Mouse (Mus musculus) cerebellum, postnatal 25 days (tissue): ENCODE data around the gene Olfr31.

Experiments
- DNase-seq, 2 experiments: peaks; one replicate each; pipeline ENCODE4 v3.0.0; 2021; ENCODE audit warnings: mixed read lengths in 2 of 2

The Olfr31 gene

DNA sequence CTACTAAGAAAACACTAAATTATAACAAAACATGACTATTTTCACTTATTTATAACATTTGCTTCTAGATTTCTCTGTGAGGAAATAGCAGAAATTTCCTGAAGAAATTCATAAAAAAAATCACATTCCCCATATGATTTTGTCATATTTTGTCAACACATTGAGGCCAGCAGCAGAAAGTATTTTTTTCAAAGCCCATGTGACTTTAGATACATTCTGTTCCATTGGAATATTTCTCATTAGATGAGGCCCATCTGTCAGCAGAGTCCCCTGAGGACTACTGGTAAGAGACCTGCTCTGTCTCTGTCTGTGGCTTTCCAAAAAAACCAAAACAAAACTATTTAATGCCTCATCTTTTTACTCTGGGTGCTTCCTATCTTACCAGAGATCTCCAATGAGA, at the start of gene Olfr31:
TSS of gene Olfr31 (plus strand) at position 301 of the 400 bp plus-strand sequence.
- DNase-seq, result no peak

DNA sequence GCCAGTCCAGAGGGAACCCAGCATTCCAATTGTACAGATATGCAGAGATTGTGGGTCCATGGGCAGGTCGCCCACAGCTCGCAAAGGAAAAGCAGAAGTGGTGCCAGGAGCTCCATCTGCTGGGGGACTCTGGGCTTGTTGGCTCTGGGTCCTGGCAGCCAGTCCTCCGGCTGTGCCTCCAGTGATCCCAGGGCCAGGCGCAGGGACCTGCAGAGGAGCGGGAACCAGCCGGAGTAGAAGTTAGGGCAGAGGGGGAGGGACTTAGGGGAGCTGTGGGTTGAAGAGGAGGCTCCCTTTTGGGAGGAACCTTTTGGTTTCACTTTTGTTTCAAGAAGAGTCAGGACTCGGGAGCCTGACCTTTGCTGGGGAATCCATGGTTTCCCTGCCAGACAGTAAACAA, 28.2 kb upstream of the Olfr31 start:
- peak; percentile 45 to 65 for DNase-seq

DNA sequence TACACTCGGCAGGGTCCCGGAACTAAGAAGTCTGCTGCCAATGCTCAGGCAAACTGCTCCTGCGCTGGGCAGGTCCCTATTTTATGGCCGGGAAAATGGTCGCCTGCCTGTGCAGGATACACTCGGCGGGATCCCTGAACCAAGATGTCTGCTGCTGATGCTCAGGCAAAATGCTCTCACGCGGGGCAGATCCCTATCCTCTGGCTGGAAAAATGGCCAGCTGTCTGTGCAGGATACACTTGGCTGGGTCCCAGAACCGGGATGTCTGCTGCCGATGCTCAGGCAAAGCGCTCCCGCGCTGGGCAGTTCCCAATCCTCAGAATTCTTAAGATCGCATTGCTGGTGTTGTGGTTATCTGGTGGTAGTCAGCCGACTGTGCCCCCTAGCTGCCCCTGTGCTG, 13.7 kb upstream of the Olfr31 start:
- peak; percentile 65 to 71 for DNase-seq

DNA sequence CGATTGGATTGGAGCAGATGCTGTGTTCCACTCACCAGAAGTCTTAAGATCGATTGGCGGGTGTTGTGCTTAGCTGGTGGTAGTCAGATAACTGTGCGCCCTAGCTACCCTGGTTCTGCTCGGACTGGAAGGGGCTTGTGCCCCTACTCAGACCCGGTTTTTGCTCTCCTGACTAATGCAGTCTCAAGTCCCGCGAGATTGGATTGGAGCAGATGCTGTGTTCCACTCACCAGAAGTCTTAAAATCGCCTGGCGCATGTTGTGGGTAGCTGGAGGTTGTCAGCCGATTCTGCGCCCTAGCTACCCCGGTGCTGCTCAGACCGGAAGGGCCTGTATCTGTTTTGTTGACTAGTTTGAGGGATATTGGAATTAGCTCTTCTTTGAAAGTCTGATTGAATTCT, 13.2 kb upstream of the Olfr31 start:
- peak in 1 of 2 experiments; percentile 30 for DNase-seq

DNA sequence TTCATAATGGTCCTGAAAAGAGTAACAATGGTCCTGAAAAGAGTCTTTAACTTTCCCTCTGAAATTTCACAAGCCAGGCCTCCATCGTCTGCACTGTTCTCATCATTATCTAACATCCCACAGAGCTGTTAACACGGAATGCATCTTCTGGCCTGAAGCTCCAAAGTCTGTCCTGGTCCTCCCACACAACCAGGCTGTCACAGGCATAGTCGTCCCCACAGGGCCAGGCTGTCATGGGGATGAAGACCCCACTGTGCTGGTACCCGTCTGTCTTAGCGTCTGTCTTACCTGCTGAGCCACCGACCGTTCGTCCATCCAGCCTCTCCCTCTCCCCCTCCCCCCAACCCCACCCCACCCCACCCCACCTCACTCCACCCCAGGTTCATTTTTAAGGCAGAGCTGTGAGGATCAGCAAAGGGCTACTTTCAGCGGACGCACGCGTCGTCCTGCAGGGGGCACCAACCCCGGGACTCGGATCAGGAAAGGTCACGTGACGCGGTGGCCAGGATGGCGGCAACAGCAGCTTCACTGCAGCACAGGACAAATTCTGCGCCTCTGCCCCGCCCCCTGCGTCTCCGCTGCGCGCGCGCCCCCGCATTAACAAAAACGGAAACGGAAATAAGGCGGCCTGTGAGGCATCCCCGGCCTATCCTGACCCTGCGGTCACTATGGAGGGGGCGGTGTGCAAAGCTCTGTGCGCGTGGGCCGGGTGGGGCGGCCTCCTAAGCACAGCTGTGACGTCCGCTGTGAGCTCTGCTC, 22.7 kb downstream of the Olfr31 start:
- peak; percentile 88 to 94 for DNase-seq

DNA sequence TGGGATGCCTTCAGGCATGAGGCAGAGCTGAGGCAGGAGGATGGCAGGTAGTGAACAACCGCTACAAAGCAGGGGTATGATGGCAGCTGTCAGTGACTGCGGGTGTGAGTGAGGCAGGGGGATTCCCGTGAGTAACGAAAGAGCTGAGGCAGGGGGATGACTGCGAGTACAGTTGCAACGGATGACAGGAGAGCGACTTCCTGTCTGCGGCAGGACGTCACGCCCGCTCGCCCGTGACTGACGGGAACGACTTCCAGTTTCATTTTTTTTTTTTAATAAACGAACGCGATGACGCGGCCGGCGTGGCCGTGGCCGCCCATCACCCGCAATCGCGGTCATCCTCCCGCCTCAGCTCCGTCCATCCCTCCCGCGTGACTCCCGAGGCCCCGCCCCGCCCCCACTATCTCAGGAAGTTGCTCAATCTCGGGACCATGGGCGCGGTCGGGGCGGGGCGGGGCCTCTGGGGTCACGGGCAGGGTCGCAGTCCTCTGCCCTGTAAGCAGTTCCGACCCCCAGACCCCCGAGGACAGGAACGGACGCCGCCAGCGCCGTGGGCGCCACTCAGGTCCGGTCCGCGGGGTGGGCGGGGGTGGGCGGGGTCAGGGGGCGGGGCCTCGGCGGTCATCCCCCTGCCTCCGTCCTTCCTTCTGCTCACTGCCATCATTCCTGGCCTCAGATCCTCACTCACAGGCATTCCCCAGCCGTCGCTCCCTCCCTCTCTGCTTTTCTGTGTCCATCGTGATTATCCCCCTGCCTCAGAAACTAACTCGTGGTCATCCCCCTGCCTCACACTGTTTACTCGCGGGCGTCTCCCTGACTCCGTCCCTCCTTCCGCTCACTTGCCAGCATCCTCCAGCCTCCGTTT, 23.6 kb downstream of the Olfr31 start, which contains the start of gene Il3ra:
TSS of gene Il3ra (plus strand) at position 328 of the 865 bp plus-strand sequence.
- peak; percentile 70 to 83 for DNase-seq

DNA sequence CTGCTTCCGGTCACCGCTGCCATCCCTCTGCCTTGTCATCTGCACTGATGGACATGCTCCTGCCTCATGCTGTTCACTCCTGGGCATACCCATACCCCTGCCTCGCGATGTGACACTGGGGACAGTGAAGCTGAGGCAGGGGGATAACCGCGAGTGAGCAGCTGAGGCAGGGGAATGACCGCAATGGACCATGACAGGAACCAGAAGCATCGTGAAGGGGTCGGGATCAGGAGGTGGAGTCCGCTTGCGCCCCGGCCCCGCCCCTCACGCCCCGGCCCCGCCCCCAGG, 24.1 kb downstream of the Olfr31 start:
- no peak for DNase-seq

DNA sequence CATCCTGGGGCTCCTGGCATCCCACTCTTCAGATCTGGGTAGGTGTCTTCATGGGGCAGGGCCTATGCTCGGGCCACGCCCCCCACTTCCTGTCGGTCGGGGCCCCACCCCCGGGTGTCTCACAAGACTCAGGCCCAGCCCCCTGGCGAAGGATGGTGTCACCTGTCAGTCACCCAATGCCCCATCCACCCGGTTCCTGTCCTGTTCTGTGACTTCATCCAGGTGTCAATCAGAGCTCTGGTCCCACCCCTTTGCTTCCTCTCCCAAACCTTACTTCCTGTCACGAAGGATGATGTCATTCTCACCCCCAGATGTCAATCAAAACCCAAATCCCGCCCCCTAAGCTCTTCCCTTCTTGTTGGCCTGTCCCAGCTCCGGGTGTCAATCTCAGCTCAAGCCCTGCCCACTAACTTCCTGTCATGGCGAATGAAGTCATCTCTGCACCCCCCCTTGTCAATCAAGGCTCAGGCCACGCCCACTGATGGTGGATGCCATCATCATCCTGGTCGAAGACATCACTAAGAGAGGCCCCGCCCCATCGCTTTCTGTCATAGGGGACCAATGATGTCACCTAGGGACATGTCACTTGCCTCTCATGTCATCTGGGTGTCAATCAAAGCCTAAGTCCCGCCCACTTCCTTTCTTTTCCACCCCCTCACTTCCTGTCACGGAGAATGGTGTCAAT, 24.7 kb downstream of the Olfr31 start:
- peak; percentile 26 to 43 for DNase-seq

DNA sequence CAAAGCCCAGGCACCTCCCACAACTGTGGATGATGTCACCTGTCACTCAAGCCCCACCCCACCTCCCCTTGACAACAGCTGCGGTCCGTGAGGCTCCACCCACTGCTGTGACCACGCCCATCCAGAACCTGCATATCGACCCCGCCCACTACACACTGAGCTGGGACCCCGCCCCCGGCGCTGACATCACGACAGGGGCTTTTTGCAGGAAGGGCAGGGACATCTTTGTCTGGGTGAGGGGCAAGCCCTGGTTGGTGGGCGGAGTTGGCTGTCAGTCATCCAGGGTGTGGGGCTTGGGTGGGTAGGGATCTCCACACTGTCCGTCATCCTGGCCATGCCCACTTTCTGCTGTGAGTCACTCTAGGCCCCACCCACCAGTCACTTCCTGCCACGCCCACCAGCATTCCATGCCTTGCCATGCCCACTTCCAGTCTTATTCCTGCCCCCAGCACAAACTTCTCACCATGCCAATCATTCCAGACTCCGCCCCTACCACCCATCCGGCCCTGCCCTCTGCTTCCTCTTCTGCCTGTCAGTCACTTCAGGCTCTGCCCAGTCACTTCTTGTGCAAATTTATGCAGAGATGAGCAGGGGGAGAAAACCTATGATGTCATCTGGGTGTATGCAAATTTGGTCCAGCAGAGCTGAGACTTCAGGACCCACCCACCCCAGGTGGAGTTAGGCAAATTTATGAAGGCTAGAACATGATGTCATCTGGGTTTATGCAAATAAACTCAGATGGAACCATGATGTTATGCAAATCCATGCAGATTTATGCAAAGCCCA, 25.4 kb downstream of the Olfr31 start:
- peak; percentile 14 to 44 for DNase-seq

DNA sequence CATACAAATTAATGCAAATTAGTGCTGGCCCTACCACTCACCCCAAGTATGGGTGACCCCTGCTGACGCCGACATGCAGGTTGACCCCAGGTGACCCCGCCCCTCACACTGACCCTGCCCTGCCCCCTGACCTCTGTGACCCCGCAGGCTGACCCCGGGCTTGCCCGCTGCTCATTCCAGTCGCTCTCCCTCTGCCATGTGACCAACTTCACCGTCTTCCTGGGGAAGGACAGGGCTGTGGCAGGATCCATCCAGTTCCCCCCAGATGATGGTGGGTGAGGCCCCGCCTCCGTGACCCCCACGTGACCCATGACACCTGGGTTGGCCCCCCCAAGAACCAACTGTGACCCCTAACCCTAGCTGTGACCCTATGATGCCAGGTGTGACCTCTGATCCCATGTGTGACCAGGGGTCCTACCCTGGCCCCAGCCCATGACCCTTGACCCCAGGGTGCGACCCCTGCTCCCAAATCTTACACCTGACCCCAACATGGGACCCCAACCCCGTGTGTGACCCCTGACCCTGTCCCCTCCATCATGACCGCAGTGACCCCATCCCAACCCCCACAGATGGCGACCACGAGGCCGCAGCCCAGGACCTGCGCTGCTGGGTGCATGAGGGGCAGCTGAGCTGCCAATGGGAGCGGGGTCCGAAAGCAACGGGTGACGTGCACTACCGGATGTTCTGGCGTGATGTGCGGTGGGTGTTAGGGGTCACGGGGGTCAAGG, 26.2 kb downstream of the Olfr31 start:
- DNase-seq, result peak; percentile 11 to 30

DNA sequence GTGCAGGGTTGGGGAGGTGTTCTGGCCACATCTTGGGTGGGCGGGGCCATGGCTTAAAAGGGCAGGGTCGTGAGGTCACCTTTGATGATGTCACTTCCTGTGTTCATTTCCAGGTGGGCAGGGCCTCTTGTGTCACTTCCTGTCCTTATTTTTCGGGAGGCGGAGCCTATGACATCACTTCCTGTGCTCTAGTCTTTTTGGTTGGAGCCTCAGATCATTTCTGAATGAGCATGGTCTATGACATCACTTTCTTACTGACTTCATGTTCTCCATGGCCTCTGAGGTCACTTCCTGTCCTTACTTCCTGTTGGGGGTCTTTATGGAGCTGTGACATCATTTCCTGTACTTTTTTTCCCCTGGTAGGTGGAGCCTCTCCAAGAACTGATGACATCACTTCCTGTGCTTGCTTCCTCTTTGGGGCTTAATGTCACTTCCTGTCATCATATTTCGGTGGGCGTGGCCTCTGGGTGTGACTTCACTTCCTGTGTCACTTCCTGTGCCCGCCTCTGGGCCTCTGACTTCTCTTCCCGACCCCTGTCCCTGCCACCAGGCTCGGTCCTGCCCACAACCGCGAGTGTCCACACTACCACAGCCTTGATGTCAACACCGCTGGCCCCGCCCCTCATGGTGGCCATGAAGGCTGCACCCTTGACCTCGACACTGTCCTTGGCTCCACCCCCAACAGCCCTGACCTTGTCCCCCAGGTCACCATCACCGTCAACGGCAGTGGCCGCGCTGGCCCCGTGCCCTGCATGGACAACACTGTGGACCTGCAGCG, 27.0 kb downstream of the Olfr31 start:
- DNase-seq, result peak; percentile 10 to 17

DNA sequence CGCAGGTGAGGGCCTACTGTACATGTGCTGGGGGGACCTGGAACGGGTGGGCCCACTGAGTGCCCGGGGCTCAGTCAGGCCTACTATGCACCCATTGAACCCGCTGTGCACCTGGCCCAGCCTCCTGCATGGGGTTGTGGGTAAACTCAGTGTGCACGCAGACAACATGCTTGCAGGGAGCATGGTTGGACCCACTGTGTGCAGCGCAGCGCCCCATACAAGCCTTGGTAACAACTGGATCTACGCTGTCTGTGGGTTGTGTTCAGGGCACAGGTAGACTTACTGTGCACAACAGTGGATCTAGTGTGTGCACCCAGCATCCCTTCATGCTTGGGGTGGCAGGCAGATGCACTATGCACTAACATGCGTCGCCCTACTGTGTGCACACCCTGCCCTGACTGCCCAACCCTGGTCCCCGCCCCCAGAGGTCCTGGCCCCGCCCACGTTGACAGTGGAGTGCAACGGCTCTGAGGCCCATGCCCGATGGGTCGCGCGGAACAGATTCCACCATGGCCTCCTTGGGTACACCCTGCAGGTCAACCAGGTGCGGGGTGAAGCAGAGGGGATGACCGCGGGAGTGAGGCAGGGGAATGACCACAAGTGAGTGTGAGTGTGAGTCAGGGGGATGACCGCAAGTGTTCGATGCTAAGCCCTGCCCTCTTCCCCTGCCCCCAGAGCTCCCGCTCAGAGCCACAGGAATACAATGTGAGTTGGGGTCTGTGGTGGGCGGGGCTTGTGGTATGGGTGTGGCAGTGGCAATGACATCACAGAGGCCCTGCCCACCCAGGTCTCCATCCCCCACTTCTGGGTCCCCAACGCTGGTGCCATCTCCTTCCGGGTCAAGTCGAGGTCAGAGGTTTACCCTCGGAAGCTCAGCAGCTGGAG, 27.9 kb downstream of the Olfr31 start:
- peak in 1 of 2 experiments; percentile 15 for DNase-seq

DNA sequence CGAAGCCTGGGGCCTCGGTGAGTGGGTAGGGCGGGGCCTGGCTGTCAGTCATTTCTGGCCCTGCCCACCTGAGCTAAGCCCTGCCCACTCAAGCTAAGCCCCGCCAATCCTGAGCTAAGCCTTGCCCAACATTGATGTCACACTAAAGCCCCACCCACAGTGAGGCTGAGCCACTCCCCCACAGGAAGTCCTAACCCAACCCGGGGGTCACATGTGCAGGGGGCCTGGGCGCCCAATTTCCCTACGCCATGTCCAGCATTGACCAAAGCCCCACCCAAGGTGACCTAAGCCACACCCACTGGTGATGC, 28.5 kb downstream of the Olfr31 start:
- peak in 1 of 2 experiments; percentile 3 for DNase-seq

DNA sequence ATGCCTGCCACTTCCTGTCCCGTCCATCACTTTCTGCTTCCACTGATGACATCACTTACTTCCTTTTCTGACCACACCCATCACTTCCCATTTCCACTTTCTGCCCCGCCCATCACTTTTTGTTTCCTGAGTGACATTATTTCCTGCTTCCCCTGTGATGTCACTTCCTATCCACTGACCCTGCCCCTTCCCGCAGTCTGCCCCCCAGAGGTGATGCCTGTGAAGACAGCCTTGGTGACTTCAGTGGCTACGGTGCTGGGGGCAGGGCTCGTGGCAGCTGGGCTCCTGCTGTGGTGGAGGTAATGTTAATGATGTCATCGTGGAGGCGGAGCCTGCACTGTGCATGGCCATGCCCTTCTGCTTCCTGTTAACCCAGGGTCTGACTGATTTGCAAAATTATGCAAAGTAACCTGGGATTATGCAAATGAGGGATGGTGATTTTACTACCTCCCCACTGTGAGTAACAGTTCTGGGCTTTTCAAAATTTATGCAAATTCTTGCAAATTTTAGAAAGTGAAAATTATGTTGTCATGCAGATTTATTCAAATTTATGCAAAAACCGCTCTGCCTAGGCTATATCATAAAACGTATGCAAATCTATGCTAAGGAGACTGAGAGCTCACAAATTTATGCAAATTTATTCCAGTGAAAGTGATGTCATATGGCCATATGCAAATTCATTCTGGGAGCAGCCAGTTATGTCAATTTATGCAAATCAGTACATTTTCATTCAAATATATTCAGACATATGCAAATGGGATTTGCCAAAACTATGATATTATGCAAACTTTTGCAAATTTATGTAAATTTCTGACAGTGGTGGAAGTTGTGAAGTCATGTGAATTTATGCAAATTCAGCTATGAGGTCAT, 29.3 kb downstream of the Olfr31 start:
- DNase-seq, result peak in 1 of 2 experiments; percentile 13

DNA sequence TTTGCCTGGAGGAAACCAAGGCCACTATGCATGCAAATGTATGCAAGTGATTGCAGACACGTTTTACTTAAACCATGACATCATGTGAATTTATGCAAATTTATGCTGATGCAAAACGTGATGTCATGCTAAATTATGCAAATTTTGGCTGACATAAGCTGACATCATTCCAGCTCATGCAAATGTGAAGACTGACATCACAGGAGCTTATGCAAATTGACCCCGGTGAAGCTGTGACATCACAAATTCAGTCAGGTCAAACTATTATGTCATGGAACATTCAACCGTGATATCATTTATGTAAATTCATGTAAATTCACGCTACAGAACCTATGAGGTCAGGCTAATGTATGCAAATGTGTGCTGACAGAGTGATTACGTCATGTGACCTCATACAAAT, 30.0 kb downstream of the Olfr31 start:
- no peak for DNase-seq

DNA sequence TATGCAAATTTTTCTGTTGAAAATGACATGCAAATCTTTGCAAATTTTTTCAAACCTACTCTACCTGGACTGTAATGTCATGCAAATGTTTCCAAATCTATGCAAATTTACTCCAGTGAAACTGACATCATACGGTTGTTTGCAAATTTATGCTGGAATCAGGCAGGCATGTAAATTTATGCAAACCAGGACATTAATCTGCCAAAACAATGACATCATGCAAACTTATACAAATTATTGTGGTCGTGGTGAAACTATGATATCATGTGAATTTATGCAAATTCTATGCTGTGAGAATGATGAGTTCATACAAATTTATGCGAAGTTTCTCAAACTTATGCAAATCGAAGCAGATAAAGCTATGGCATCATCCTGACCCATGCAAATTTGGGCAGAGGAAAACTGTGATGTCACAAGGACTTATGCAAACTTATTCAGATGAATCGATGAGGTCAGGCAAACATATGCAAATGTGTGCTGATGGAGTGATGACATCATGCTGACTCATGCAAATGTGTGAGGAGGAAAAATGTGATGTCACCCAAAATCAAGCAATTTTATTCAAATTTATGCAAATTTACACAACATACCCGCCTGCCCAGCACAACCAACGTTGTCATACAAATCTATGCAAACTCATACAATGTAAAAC, 30.6 kb downstream of the Olfr31 start:
- DNase-seq, result no peak

DNA sequence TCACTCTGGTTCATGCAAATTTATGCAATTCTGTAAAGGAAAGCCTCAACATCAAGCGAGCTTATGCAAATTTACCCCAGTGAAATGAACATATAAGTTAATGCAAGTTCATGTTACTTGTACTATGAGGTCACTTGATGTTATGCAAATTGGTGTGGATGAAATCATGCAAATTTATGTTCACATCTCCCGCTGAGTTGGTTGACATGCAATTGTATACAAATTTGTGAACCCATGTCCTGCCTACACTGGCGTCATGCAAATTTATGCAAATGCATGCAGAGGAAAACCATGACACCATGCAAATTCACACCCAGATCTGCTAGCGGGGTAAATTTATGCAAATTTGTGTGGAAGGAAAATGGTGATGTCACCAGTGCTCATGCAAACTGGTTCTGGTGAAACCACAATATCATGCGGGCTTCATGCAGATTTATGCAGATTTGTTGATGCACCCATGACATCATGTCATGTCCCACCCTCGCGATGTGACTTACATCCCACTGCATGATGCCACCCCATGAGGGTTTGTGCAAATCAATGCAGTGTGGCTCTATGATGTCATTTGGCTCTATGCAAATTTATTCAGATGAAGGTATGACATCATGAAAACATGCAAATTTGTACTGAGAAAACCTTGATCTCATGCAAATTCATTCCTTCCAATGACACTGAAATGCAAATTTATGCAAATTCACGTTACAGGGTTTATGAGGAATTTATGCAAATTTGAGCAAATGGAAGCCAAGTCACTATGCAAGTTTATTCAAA, 31.3 kb downstream of the Olfr31 start:
- no peak for DNase-seq
